Mouse (Mus musculus) adrenal gland, postnatal 36 days (tissue): ENCODE results near the gene Fam83f. TPM values are rescaled to one million over a fixed set of nuclear protein-coding genes. Genes with fewer than 3 reads are reported as not detected.

Experiments used
- DNase-seq, 2 experiments: peaks; one replicate each; pipeline ENCODE4 v3.0.0; 2021; ENCODE audit warnings: mixed read lengths in 1 of 2
- microRNA-seq: library from miRNA; unstranded; fragments of <30 nt; microRNA quantifications from one replicate; pipeline ENCODE4 v1.2.0, GENCODE M21; 2021
- total RNA-seq, 2 experiments: library from RNA; stranded (reverse); gene quantifications; 2 replicates each; pipeline ENCODE4 v1.2.3; 2021

Fam83f gene
- total RNA-seq, 2 experiments from 2014 or later, result 0.13 to 0.16 TPM

DNA sequence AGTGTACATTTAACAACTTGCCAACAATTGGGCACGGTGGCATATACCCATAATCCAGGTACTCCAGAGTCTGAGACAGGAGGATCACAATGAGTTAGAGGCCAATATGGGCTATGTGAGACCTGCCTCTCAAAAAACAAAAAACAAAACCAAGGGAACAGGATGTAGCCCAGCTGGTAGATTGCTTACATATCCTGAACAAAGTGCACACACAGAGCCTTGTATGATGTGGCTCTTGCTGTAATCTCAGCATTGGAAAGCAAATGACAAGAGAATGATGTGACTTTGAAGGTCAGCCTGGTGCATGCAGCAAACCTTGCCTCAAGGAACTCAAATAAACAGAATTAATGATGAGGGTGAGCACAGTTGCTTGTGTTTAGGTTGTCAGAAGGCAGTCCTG is 70.2 kb downstream of the Fam83f start:
- DNase-seq, result no peak

DNA sequence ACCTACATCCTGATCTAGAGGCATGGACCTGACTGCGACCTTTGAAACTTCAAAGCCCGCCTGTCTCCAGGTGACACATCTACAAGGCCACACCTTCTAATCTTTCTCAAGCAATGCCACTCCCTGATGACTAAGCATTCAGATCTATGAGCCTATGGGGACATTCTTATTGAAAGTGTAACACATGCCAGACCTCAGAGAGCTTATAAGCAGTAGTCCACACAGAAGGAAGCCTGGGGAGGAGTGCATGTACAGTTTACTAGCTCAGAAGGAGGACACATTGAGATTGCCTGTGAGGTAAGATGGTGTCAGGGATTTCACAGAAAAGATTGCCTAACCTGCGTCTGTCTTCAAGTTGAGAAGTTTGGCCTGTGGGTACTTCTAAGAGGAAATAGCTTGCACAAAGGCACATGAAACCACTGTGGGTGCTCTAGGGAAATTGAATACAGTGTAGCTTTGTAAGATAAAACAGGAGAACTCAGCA is 71.4 kb downstream of the Fam83f start:
- DNase-seq, result no peak

DNA sequence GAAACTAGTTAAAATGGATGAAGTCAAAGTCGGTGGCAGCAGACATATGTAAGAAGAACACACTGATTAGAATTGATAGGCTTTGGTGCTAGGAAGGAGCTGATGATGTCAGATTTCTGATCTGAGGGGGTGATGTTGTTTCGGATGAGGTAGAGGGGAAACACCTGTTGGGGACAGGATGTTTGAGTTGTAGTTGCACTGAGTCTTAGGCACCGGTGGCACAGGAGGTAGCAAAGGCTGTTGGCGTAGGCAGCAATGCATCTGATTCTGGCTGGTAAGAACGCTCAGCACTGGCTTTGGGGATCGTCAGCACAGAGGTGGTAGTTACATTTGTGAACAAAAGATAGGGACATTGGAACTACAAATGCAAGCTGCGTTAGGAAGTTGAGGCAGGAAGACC is 72.0 kb downstream of the Fam83f start:
- DNase-seq, result no peak

DNA sequence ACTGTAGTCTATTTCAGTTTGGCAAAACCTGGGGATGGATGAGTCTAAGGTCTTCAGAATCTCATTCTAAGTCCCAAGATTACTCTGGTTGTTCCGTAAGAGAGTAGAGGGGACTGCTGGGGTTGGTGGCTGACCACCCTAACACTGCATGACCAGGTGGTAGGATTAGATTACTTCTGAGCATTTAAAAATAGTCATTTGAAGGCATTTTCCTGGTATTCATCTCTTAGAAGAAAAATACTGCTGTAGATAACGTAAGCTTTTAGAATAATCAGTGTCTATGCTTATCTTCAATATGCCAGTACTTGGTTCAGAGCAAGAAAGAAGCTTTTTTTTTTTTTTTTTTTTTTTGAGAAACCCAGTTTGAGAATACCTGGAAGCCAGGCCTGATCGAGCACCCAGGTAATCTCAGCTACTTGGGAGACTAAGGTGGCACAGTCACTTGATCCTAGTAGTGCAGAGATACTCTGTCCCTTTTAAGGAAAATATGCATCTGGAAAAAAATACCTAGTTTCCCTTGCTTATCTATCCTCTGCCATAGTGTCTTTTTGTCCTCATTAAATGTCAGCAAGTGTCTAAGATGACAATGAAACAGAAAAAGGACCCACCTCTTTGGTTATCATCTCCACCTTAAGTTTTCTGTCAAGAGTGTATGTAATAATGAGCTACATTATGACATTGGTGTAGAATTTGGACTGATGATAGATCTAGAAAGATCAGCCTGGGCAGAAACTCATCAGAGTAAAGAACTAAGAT is 73.2 kb downstream of the Fam83f start:
- DNase-seq, result no peak

DNA sequence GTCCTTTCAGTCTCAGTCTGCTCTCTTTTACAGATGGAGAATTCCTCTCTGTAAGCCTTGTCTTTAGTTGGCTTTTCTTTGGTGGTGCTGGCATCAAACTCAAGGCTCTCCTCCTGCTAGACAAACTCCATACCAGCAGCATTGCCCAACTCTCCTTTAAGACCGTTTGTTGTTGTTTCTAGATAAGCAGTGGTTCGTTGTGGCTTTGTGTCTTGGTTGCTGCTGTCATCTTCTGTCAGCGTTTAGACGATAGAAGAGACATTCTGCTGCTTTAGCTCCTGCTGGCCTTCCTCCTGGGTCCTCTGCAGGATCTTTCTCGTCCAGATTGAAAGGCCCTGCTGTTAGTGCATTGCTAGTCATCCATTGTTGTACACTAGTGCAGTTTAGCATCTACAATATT is 77.3 kb downstream of the Fam83f start:
- DNase-seq, result no peak

Small RNA genes lying within 50 kb of the gene (microRNA-seq; reads per million reads assigned to microRNA genes)
- not detected for gene Mir6957

Other genes starting within 250 kb of the Fam83f start
- not detected for gene Enthd1, start 106.7 kb upstream of the Fam83f start, total RNA-seq
- gene Grap2, start 99.3 kb upstream of the Fam83f start, total RNA-seq, result under 1 TPM; 0.70 to 0.76 TPM
- gene Tnrc6b, start 39.5 kb downstream of the Fam83f start, total RNA-seq, result 10 to 100 TPM; 46.5 to 56.9 TPM